Mouse (Mus musculus) hindbrain, postnatal 0 days (tissue): ENCODE data around the gene S100a9. TPM values are rescaled to one million over a fixed set of nuclear protein-coding genes. Genes with fewer than 3 reads are reported as not detected.

Source experiments
- ATAC-seq: fragments of 200-750 bp; cut with Nextera tagmentation; 2 replicates; pipeline ENCODE4 v1.8.0; 2017; ENCODE audit warnings: mild to moderate bottlenecking, moderate TSS enrichment, moderate library complexity
- DNase-seq: peaks from one replicate; pipeline ENCODE4 v3.0.0-alpha.2; 2015; ENCODE audit warnings: low spot score
- H3K27ac ChIP-seq: fragments of 300-500 bp; sonication (generic); 2 replicates; pipeline ENCODE4 v1.5.1; 2014; ENCODE audit warnings: mild to moderate bottlenecking
- H3K27me3 ChIP-seq: fragments of 300-500 bp; sonication (generic); 2 replicates; pipeline ENCODE4 v1.6.1; 2014; ENCODE audit warnings: low read length, mixed read lengths; ENCODE audit not compliant: insufficient read depth
- H3K36me3 ChIP-seq: fragments of 300-500 bp; sonication (generic); 2 replicates; pipeline ENCODE4 v1.6.1; 2014; ENCODE audit warnings: low read length, mixed read lengths; ENCODE audit not compliant: insufficient read depth
- H3K4me1 ChIP-seq: fragments of 300-500 bp; sonication (generic); 2 replicates; pipeline ENCODE4 v1.6.1; 2014; ENCODE audit warnings: antibody characterized with exemption, low read length, mixed read lengths; ENCODE audit not compliant: insufficient read depth
- H3K4me2 ChIP-seq: fragments of 300-500 bp; sonication (generic); 2 replicates; pipeline ENCODE4 v1.6.1; 2014; ENCODE audit warnings: low read depth, mild to moderate bottlenecking, low read length, moderate library complexity, mixed read lengths
- H3K4me3 ChIP-seq: fragments of 300-500 bp; sonication (generic); 2 replicates; pipeline ENCODE4 v1.5.1; 2014; ENCODE audit warnings: low read length
- H3K9ac ChIP-seq: fragments of 300-500 bp; sonication (generic); replicated peaks from 2 replicates; pipeline ENCODE4 v1.6.1; 2014; ENCODE audit warnings: mild to moderate bottlenecking, low read length, moderate library complexity, mixed read lengths
- H3K9me3 ChIP-seq: fragments of 300-500 bp; sonication (generic); 2 replicates; pipeline ENCODE4 v1.6.1; 2016; ENCODE audit warnings: low read length, mixed read lengths
- CTCF ChIP-seq: IDR thresholded peaks from 2 replicates; pipeline ENCODE4 v1.5.1; 2016; ENCODE audit warnings: antibody characterized with exemption, control low read depth, low read depth
- WGBS: fragments of 180-500 bp; shearing (Covaris S2); extraction: QIAGEN DNeasy Blood & Tissue Kit; methylation state at CpG from one replicate; pipeline ENCODE4 v1.1.7; 2014; 5-methylcytosine and 5-hydroxymethylcytosine counted together
- polyA plus RNA-seq: library from polyadenylated mRNA; unstranded; fragments of >200 nt; fragmentation: Nextera tagmentation; extraction: Ambion mirVana; gene quantifications from 2 replicates; pipeline ENCODE4 v1.2.1, GENCODE M21; 2015
- total RNA-seq: library from RNA; depleted of rRNA; stranded (reverse); fragments of >200 nt; gene quantifications from 2 replicates; pipeline ENCODE4 v1.2.3, GENCODE M21; 2014

S100a9 gene
- total and polyA plus RNA-seq, 2 experiments from 2014 or later: 1.3 to 6.4 TPM

DNA sequence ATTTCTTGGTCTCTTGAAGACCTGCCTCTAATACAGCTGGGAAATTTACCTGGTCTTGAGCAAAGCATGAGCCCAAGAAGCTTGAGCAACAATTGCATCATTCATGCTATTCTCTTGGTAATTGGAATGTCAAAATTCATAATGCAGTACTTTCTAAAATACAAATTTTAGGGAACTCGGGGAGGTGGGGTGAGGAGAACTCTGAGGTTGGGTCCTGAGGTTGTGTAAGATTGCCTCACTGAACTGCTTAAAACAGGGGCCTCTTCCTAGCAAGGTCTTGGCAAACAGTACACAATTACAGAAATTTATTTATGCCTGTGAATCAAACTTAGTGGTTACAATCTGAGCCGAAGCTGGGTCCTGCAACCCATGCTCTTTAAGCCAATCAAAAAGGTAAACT, 8.7 kb downstream of the S100a9 start:
- Histone ChIP-seq H3K9ac (no peak overlapping the region), H3K4me3 (no peak overlapping the region), H3K27me3 (no peaks in the 10 kb centered on the region), H3K27ac (no peak overlapping the region), H3K36me3 (no peaks in the 10 kb centered on the region), H3K4me2 (no peak overlapping the region), H3K9me3 (no peaks in the 10 kb centered on the region), H3K4me1 (no peaks in the 10 kb centered on the region)
- ATAC-seq (no peak), DNase-seq (no peak)
- WGBS: 84% methylated on average over 2 of the region's 2 CpGs
- TF ChIP-seq CTCF: no peak

DNA sequence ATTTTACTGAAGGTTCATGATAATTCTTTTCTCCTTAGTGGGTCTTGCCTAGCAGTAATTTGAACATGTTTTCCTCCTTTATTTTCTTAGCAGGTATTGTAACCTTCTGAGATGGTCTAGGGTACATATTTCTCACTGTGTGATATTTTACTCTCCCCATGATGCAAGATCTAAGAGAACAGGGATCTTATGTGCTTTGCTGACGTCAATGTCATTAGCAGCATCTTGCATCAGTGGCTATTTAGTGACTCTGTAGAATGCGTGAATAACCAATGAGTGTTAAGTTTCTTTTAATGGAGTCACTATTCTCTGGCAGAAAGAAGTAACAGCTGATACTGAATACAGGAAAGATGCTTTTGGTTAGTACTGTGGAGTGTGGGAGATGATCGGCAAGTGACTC, 11.6 kb downstream of the S100a9 start:
- WGBS: 86% methylated on average over 3 of the region's 3 CpGs
- Histone ChIP-seq H3K27ac (no peak overlapping the region), H3K4me3 (no peak overlapping the region), H3K9ac (no peak overlapping the region), H3K4me2 (no peak overlapping the region), H3K27me3 (no peaks in the 10 kb centered on the region), H3K4me1 (no peaks in the 10 kb centered on the region), H3K36me3 (no peaks in the 10 kb centered on the region), H3K9me3 (no peaks in the 10 kb centered on the region)
- DNase-seq (no peak), ATAC-seq (no peak)
- no peak for TF ChIP-seq CTCF

DNA sequence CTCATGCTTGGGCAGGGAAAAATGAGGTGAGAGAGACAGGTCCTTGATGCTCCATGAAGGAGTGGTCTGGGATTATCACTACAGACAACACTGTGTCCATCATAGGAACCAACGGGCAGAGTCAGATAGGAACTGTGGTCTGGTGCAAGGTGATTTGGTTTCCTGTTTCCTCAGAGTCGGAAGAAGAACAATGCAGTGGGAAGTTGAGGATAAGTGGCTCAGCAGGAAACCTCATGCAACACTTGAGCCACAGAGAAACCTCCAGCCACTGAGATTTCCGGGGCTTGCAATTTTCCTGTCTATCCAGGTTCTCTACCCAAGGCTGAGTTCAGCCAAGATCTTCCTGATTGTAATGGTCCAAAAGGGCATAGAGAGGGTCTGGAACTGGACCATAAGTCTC, 16.9 kb downstream of the S100a9 start:
- Histone ChIP-seq H3K36me3 (no peaks in the 10 kb centered on the region), H3K27ac (no peak overlapping the region), H3K4me3 (no peak overlapping the region), H3K27me3 (no peaks in the 10 kb centered on the region), H3K9ac (no peak overlapping the region), H3K9me3 (no peaks in the 10 kb centered on the region), H3K4me1 (no peaks in the 10 kb centered on the region), H3K4me2 (no peak overlapping the region)
- DNase-seq (no peak), ATAC-seq (no peak)
- WGBS: 66% methylated on average over 3 of the region's 3 CpGs
- TF ChIP-seq CTCF: no peak

DNA sequence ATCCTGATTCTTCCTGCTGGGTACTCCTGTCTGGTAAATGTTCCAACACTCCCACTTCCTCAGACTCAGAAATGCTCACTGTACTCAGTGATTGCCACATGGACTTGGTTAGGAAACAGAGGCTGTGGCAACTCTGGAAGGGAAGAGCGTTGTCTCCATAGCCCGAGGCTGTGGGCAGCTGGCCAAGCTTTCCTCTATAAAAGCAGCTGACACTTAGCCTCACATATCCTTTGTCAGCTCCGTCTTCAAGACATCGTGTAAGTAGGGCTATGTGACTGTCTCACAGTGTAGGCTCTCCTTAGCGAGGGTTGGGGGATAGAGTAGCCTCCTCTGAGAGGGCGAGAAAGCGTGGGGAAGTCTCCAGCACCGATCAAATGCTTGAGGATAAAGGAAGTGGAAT, 26.7 kb downstream of the S100a9 start, which contains the start of gene S100a8:
S100a8 (plus strand) TSS at position 133 of the 400 bp plus-strand sequence.
- Histone ChIP-seq H3K4me1 (no peaks in the 10 kb centered on the region), H3K9ac (no peak within 1 kb of the TSS), H3K27me3 (no peaks in the 10 kb centered on the region), H3K9me3 (no peaks in the 10 kb centered on the region), H3K4me2 (no peak within 1 kb of the TSS), H3K36me3 (no peaks in the 10 kb centered on the region), H3K27ac (no peak within 1 kb of the TSS), H3K4me3 (no peak within 1 kb of the TSS)
- WGBS: 61% methylated on average over 8 of the region's 8 CpGs
- no peak for TF ChIP-seq CTCF
- DNase-seq (peak; percentile 3), ATAC-seq (no peak)

DNA sequence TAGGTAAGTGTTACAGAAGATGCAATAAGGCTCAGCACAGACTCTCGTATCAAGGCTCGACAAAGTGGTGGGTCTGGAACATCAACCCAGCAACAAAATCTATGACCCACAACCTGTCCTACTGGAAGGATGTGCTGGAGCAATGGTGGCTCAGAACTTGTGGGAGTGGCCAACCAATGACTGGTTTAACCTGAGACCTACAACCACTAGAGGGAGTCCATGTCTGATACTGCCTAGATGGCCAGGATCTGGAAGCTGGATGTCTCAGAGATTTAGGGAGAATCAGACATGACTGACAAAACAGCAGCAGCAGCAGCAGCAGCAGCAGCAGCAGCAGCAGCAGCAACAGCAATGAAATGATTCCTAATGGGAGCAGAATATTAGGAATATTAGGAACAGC, 31.3 kb downstream of the S100a9 start:
- Histone ChIP-seq H3K4me1 (no peaks in the 10 kb centered on the region), H3K27ac (no peak overlapping the region), H3K9ac (no peak overlapping the region), H3K36me3 (no peaks in the 10 kb centered on the region), H3K4me3 (no peak overlapping the region), H3K9me3 (no peaks in the 10 kb centered on the region), H3K27me3 (no peaks in the 10 kb centered on the region), H3K4me2 (no peak overlapping the region)
- TF ChIP-seq CTCF: peak; percentile 34; the same call in 1 of the 2 replicates
- WGBS: 80% methylated on average over 2 of the region's 2 CpGs
- DNase-seq (peak; percentile 5), ATAC-seq (no peak)

DNA sequence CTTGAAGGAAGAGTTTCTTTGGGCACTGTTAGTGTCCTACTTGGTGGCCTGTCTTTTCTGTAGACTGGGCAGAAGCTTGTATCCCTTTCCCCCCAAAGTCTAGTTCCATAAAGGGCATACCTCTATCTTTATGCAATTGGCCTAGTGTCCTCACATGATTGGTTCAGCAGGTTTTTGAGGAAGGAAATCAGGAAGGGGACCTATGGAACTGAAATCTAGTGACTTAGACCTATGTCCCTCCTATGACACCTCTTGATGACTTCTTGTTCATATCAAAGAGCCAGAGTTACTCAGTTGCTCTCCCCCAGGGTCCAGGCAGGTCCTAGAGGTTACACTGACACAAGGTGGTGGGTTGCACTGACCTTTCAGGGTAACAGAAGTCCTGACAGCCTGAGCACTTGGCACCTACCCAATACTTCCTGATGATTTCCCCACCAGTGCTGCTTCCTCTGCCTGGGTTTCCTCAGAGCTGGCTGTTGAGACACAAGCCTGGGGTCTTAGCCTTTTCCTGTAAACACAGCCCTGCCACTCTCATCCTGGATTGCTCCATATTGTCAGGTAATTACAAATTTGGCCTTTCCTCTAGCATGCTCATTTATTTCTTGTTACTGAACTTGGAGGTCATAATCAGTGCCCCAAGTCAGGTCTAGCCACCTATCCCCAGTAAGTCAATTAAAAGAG, 36.0 kb downstream of the S100a9 start:
- ATAC-seq (no peak), DNase-seq (no peak)

DNA sequence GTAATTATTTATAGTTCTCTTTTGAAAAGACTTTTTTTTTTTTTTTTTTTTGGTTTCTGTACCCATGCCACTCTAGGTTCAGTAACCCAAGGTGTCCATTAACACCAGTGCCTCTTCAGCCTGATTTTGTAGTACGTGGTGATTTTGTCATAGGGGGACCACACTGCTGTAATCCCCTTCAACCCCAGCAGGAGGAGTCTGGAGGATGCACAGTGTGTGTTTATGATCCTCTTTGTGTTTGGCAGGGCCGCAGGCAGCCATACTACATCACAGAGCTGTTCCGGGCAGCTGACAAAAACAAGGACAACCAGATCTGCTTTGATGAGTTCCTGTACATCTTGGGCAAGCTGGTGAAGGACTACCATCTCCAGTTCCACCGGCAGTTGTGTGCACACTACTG, 38.1 kb downstream of the S100a9 start:
- Histone ChIP-seq H3K4me1 (no peaks in the 10 kb centered on the region), H3K27me3 (no peaks in the 10 kb centered on the region), H3K9ac (no peak overlapping the region), H3K36me3 (no peaks in the 10 kb centered on the region), H3K9me3 (no peaks in the 10 kb centered on the region), H3K27ac (no peak overlapping the region), H3K4me2 (no peak overlapping the region), H3K4me3 (no peak overlapping the region)
- WGBS: 84% methylated on average over 4 of the region's 4 CpGs
- ATAC-seq (no peak), DNase-seq (no peak)
- peak; percentile 42 for TF ChIP-seq CTCF

More for the DNA sequence above, 36.0 kb downstream of the S100a9 start:
- Histone ChIP-seq H3K4me3 (no peak overlapping the region), H3K27me3 (no peaks in the 10 kb centered on the region), H3K4me1 (no peaks in the 10 kb centered on the region), H3K36me3 (no peaks in the 10 kb centered on the region), H3K27ac (no peak overlapping the region), H3K4me2 (no peak overlapping the region), H3K9ac (no peak overlapping the region), H3K9me3 (no peaks in the 10 kb centered on the region)
- TF ChIP-seq CTCF: no peak
